Mouse (Mus musculus): Measurements from ENCODE around the gene Hectd4. TPM values are rescaled to one million over a fixed set of nuclear protein-coding genes. Genes with fewer than 3 reads are reported as not detected.

Hectd4 gene
- polyA plus RNA-seq, 1 experiment from 2014 or later, result 4.8 TPM

- H3K4me2 ChIP-seq, result no peak overlapping the region
- ATAC-seq (ENCODE audit: insufficient read depth, low FRiP score, low read depth), result no peak
- no peaks in the 10 kb centered on the region for H3K4me1 ChIP-seq
- no peaks in the 10 kb centered on the region for H3K36me3 ChIP-seq
- H3K4me3 ChIP-seq (replicated peaks), result no peak overlapping the region
- no peaks in the 10 kb centered on the region for H3K27me3 ChIP-seq (replicated peaks)
- no peaks in the 10 kb centered on the region for H3K9me3 ChIP-seq
- H3K9ac ChIP-seq, result no peak overlapping the region
- no peak overlapping the region for H3K27ac ChIP-seq
Observed at GRCm38 (mm10) chr5:121241182-121241581, 21.2 kb downstream of the Hectd4 start.

GRCm38 (mm10) chr5:121242261-121242660 lies 22.2 kb downstream of the Hectd4 start:
- no peaks in the 10 kb centered on the region for H3K36me3 ChIP-seq
- H3K4me1 ChIP-seq, result no peaks in the 10 kb centered on the region
- no peak overlapping the region for H3K4me3 ChIP-seq (replicated peaks)
- H3K27me3 ChIP-seq (replicated peaks), result no peaks in the 10 kb centered on the region
- no peak overlapping the region for H3K9ac ChIP-seq
- no peak overlapping the region for H3K4me2 ChIP-seq
- no peaks in the 10 kb centered on the region for H3K9me3 ChIP-seq
- peak; percentile 57; the same call in 1 of the 2 replicates for ATAC-seq (ENCODE audit: insufficient read depth, low FRiP score, low read depth)
- WGBS, result 33% methylated on average over 1 of the region's 1 CpGs
- H3K27ac ChIP-seq, result no peak overlapping the region

- Histone ChIP-seq H3K9ac (no peak overlapping the region), H3K36me3 (no peaks in the 10 kb centered on the region), H3K27ac (no peak overlapping the region), H3K9me3 (no peaks in the 10 kb centered on the region), H3K27me3 (replicated peaks) (no peaks in the 10 kb centered on the region), H3K4me1 (no peaks in the 10 kb centered on the region), H3K4me3 (replicated peaks) (no peak overlapping the region), H3K4me2 (no peak overlapping the region)
- ATAC-seq (ENCODE audit: insufficient read depth, low FRiP score, low read depth), result peak; percentile 80; the same call in 1 of the 2 replicates
- whole genome bisulfite sequencing, result 86% methylated on average over 1 of the region's 1 CpGs
Observed at GRCm38 (mm10) chr5:121242701-121243100, 22.7 kb downstream of the Hectd4 start.

GRCm38 (mm10) chr5:121243676-121244364 lies 23.8 kb downstream of the Hectd4 start:
- Histone ChIP-seq H3K9ac (no peak overlapping the region), H3K27ac (no peak overlapping the region), H3K9me3 (no peaks in the 10 kb centered on the region), H3K27me3 (replicated peaks) (no peaks in the 10 kb centered on the region), H3K4me2 (no peak overlapping the region), H3K4me3 (replicated peaks) (no peak overlapping the region), H3K4me1 (no peaks in the 10 kb centered on the region), H3K36me3 (no peaks in the 10 kb centered on the region)
- no peak for ATAC-seq (ENCODE audit: insufficient read depth, low FRiP score, low read depth)
- 76% methylated on average over 1 of the region's 1 CpGs for WGBS

- no peaks in the 10 kb centered on the region for H3K4me1 ChIP-seq
- peak; percentile 28; the same call in 1 of the 2 replicates for ATAC-seq (ENCODE audit: insufficient read depth, low FRiP score, low read depth)
- no peak overlapping the region for H3K9ac ChIP-seq
- H3K27ac ChIP-seq, result no peak overlapping the region
- H3K4me2 ChIP-seq, result no peak overlapping the region
- no peaks in the 10 kb centered on the region for H3K27me3 ChIP-seq (replicated peaks)
- H3K9me3 ChIP-seq, result no peaks in the 10 kb centered on the region
- WGBS, result 84% methylated on average over 5 of the region's 5 CpGs
- H3K4me3 ChIP-seq (replicated peaks), result no peak overlapping the region
- H3K36me3 ChIP-seq, result no peaks in the 10 kb centered on the region
Observed at GRCm38 (mm10) chr5:121244365-121244731, 24.3 kb downstream of the Hectd4 start.

- no peak overlapping the region for H3K4me2 ChIP-seq
- peak; percentile 38; the same call in 1 of the 2 replicates for ATAC-seq (ENCODE audit: insufficient read depth, low FRiP score, low read depth)
- H3K27ac ChIP-seq, result no peak overlapping the region
- no peak overlapping the region for H3K4me3 ChIP-seq (replicated peaks)
- no peaks in the 10 kb centered on the region for H3K4me1 ChIP-seq
- H3K36me3 ChIP-seq, result no peaks in the 10 kb centered on the region
- H3K9me3 ChIP-seq, result no peaks in the 10 kb centered on the region
- no peak overlapping the region for H3K9ac ChIP-seq
- 80% methylated on average over 7 of the region's 7 CpGs for WGBS
- no peaks in the 10 kb centered on the region for H3K27me3 ChIP-seq (replicated peaks)
Observed at GRCm38 (mm10) chr5:121245201-121245600, 25.2 kb downstream of the Hectd4 start.

- H3K9me3 ChIP-seq, result no peaks in the 10 kb centered on the region
- no peak overlapping the region for H3K27ac ChIP-seq
- H3K9ac ChIP-seq, result no peak overlapping the region
- no peaks in the 10 kb centered on the region for H3K27me3 ChIP-seq (replicated peaks)
- no peak overlapping the region for H3K4me2 ChIP-seq
- H3K4me1 ChIP-seq, result no peaks in the 10 kb centered on the region
- ATAC-seq (ENCODE audit: insufficient read depth, low FRiP score, low read depth), result no peak
- 0 out of 2 replicates have a peak, but pooled peaks cover 2% of the 10 kb centered on the region for H3K36me3 ChIP-seq
- no peak overlapping the region for H3K4me3 ChIP-seq (replicated peaks)
- WGBS, result 64% methylated on average over 3 of the region's 3 CpGs
Observed at GRCm38 (mm10) chr5:121248766-121249394, 28.9 kb downstream of the Hectd4 start.

GRCm38 (mm10) chr5:121249693-121250092 lies 29.7 kb downstream of the Hectd4 start:
- Histone ChIP-seq H3K27me3 (replicated peaks) (no peaks in the 10 kb centered on the region), H3K9me3 (no peaks in the 10 kb centered on the region), H3K4me1 (no peaks in the 10 kb centered on the region), H3K27ac (no peak overlapping the region), H3K9ac (no peak overlapping the region), H3K36me3 (0 out of 2 replicates have a peak, but pooled peaks cover 8% of the 10 kb centered on the region), H3K4me3 (replicated peaks) (no peak overlapping the region), H3K4me2 (no peak overlapping the region)
- no peak for ATAC-seq (ENCODE audit: insufficient read depth, low FRiP score, low read depth)
- 80% methylated on average over 3 of the region's 3 CpGs for WGBS

- ATAC-seq (ENCODE audit: insufficient read depth, low FRiP score, low read depth), result no peak
- Histone ChIP-seq H3K4me1 (no peaks in the 10 kb centered on the region), H3K36me3 (peaks cover 17% of the 10 kb centered on the region; the same call in 1 of the 2 replicates), H3K4me2 (no peak overlapping the region), H3K9ac (no peak overlapping the region), H3K27ac (no peak overlapping the region), H3K4me3 (replicated peaks) (no peak overlapping the region), H3K27me3 (replicated peaks) (no peaks in the 10 kb centered on the region), H3K9me3 (no peaks in the 10 kb centered on the region)
- WGBS, result 67% methylated on average over 8 of the region's 8 CpGs
Observed at GRCm38 (mm10) chr5:121251813-121252212, 31.8 kb downstream of the Hectd4 start.

GRCm38 (mm10) chr5:121253816-121254497 lies 33.9 kb downstream of the Hectd4 start:
- H3K4me2 ChIP-seq, result no peak overlapping the region
- H3K9ac ChIP-seq, result no peak overlapping the region
- no peak overlapping the region for H3K27ac ChIP-seq
- no peak for ATAC-seq (ENCODE audit: insufficient read depth, low FRiP score, low read depth)
- H3K36me3 ChIP-seq, result peaks cover 24% of the 10 kb centered on the region; the same call in 1 of the 2 replicates
- H3K4me3 ChIP-seq (replicated peaks), result no peak overlapping the region
- no peaks in the 10 kb centered on the region for H3K9me3 ChIP-seq
- H3K27me3 ChIP-seq (replicated peaks), result no peaks in the 10 kb centered on the region
- 90% methylated on average over 18 of the region's 18 CpGs for WGBS
- no peaks in the 10 kb centered on the region for H3K4me1 ChIP-seq

- no peak overlapping the region for H3K4me3 ChIP-seq (replicated peaks)
- ATAC-seq (ENCODE audit: insufficient read depth, low FRiP score, low read depth), result no peak
- H3K9ac ChIP-seq, result no peak overlapping the region
- H3K36me3 ChIP-seq, result peaks cover 27% of the 10 kb centered on the region; the same call in 1 of the 2 replicates
- 81% methylated on average over 7 of the region's 7 CpGs for WGBS
- no peaks in the 10 kb centered on the region for H3K9me3 ChIP-seq
- H3K4me2 ChIP-seq, result no peak overlapping the region
- no peaks in the 10 kb centered on the region for H3K27me3 ChIP-seq (replicated peaks)
- no peak overlapping the region for H3K27ac ChIP-seq
- no peaks in the 10 kb centered on the region for H3K4me1 ChIP-seq
Observed at GRCm38 (mm10) chr5:121254977-121255376, 35.0 kb downstream of the Hectd4 start.

GRCm38 (mm10) chr5:121261806-121262205 lies 41.8 kb downstream of the Hectd4 start:
- Histone ChIP-seq H3K4me2 (no peak overlapping the region), H3K27ac (no peak overlapping the region), H3K27me3 (replicated peaks) (no peaks in the 10 kb centered on the region), H3K4me3 (replicated peaks) (no peak overlapping the region), H3K9ac (no peak overlapping the region), H3K9me3 (no peaks in the 10 kb centered on the region), H3K4me1 (no peaks in the 10 kb centered on the region), H3K36me3 (peaks cover 27% of the 10 kb centered on the region)
- 96% methylated on average over 3 of the region's 3 CpGs for WGBS
- ATAC-seq (ENCODE audit: insufficient read depth, low FRiP score, low read depth), result no peak
